Mouse (Mus musculus): ENCODE measurements around the gene Gm17571. TPM values are rescaled to one million over a fixed set of nuclear protein-coding genes. Genes with fewer than 3 reads are reported as not detected.

The Gm17571 gene
- total and polyA plus RNA-seq, 3 experiments, result not detected

DNA sequence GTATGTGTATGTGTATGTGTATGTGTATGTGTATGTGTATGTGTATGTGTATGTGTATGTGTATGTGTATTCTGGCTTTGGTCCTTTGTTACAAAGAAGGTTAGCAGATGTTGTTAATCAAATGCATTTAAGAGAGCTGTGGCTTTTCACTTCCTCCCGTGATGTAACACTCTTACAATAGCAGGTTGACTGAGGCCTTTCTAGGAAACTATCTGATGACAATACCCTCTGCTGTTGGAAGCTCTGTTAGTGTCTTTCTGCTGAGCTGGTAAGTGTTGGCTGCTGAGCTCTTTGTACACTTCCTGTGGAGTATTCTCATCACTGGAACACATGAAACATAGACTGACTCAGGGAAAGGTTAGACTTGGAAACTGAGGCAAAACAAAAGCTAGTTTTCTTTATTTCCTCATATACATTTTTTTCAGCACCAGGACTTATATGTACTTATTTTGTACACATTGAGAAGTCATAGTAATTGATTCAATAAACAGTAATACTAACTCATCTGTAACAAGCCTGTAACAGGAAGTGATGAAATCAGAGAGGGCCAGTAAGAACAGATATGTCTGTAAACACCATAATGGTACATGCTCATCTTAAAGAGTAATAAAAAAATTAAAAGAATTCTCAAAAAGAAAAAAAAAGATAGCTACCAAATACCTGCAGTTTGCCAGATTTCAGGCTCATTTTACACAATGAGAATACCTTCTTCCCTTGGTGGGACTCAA lies 2.9 kb downstream of the Gm17571 start:
- Histone ChIP-seq H3K36me3 (replicated peaks in 1 of 2; ENCODE audit: control insufficient read depth in 1 of 2, insufficient read depth in 1 of 2, low read length in 1 of 2) (peaks cover 2 to 9% of the 10 kb centered on the region in 2 experiments), H3K9ac (ENCODE audit: insufficient read depth, low read depth) (no peak overlapping the region), H3K4me3 (replicated peaks in 1 of 3; ENCODE audit: low read depth in 2 of 3, low read length in 2 of 3, poor library complexity in 1 of 3) (no peak overlapping the region), H3K27ac (ENCODE audit: insufficient read depth, low read depth) (peak overlapping the region; percentile 64), H3K27me3 (replicated peaks) (no peaks in the 10 kb centered on the region), H3K4me1 (ENCODE audit: control insufficient read depth in 1 of 2, insufficient read depth in 2 of 2) (peaks cover 24 to 29% of the 10 kb centered on the region in 2 experiments), H3K79me2 (replicated peaks; ENCODE audit: control insufficient read depth, extremely low read depth, insufficient read depth, poor library complexity, severe bottlenecking) (no peaks in the 10 kb centered on the region), H3K4me2 (ENCODE audit: insufficient read depth, low read depth, poor library complexity, severe bottlenecking) (0 out of 2 replicates have a peak overlapping the region, but pooled peaks have one; percentile 29), H3K9me3 (replicated peaks; ENCODE audit: low read length) (no peaks in the 10 kb centered on the region)
- dilution Hi-C loops (cut with MboI; ENCODE audit: extremely low pct_ligation_motif_present, extremely low pct_unique_long_range_greater_than_20kb, low sequenced_read_pairs) (no loop called here), in situ Hi-C loops (cut with MboI; ENCODE audit: low pct_ligation_motif_present, low pct_unique_long_range_greater_than_20kb, low sequenced_read_pairs) (no loop called here)
- peak; percentile 70 for DNase-seq (ENCODE audit: extremely low read depth)
- TF ChIP-seq JUND (conservative IDR thresholded peaks at IDR 0.05; ENCODE audit: low read depth, low read length) (peak; percentile 71; the same call in 1 of the 2 replicates), IRF4 (IDR thresholded peaks at IDR 0.05; ENCODE audit: low read depth, low read length) (peak; percentile 61; the same call in 1 of the 2 replicates), CHD2 (IDR thresholded peaks at IDR 0.05; ENCODE audit: low read length) (no peak), ETS1 (conservative IDR thresholded peaks at IDR 0.05; ENCODE audit: low read depth, low read length) (peak; percentile 61; the same call in 1 of the 2 replicates), RAD21 (IDR thresholded peaks at IDR 0.05; ENCODE audit: low read depth, low read length) (no peak), NRF1 (IDR thresholded peaks at IDR 0.05; ENCODE audit: low read depth, low read length) (no peak), NELFE (IDR thresholded peaks at IDR 0.05; ENCODE audit: low read depth, low read length) (no peak), EP300 (IDR thresholded peaks at IDR 0.05; ENCODE audit: low read length) (peak; percentile 51), E2F4 (IDR thresholded peaks at IDR 0.05; ENCODE audit: insufficient replicate concordance, low read depth, low read length) (no peak), JUN (IDR thresholded peaks at IDR 0.05; ENCODE audit: insufficient read depth, low read depth, low read length) (peak; percentile 67; the same call in 1 of the 2 replicates), MEF2A (IDR thresholded peaks at IDR 0.05; ENCODE audit: borderline replicate concordance, low read depth, low read length) (peak; percentile 88; the same call in 1 of the 2 replicates), BHLHE40 (IDR thresholded peaks at IDR 0.05; ENCODE audit: low read depth, low read length) (no peak; the same call in 1 of the 2 replicates)

- Histone ChIP-seq H3K9me3 (replicated peaks; ENCODE audit: low read length) (peaks cover 3% of the 10 kb centered on the region), H3K27ac (ENCODE audit: insufficient read depth, low read depth) (no peak overlapping the region), H3K36me3 (replicated peaks in 1 of 2; ENCODE audit: control insufficient read depth in 1 of 2, insufficient read depth in 1 of 2, low read length in 1 of 2) (peaks cover 2 to 13% of the 10 kb centered on the region in 2 experiments), H3K9ac (ENCODE audit: insufficient read depth, low read depth) (no peak overlapping the region), H3K27me3 (replicated peaks) (no peaks in the 10 kb centered on the region), H3K4me3 (replicated peaks in 1 of 3; ENCODE audit: low read depth in 2 of 3, low read length in 2 of 3, poor library complexity in 1 of 3) (no peak overlapping the region), H3K4me2 (ENCODE audit: insufficient read depth, low read depth, poor library complexity, severe bottlenecking) (no peak overlapping the region), H3K4me1 (ENCODE audit: control insufficient read depth in 1 of 2, insufficient read depth in 2 of 2) (peaks cover 24 to 29% of the 10 kb centered on the region in 2 experiments), H3K79me2 (replicated peaks; ENCODE audit: control insufficient read depth, extremely low read depth, insufficient read depth, poor library complexity, severe bottlenecking) (no peaks in the 10 kb centered on the region)
- in situ Hi-C loops (cut with MboI; ENCODE audit: low pct_ligation_motif_present, low pct_unique_long_range_greater_than_20kb, low sequenced_read_pairs), result no loop called here
- dilution Hi-C loops (cut with MboI; ENCODE audit: extremely low pct_ligation_motif_present, extremely low pct_unique_long_range_greater_than_20kb, low sequenced_read_pairs), result no loop called here
- DNase-seq (ENCODE audit: extremely low read depth), result no peak
- TF ChIP-seq EP300 (IDR thresholded peaks at IDR 0.05; ENCODE audit: low read length) (no peak), USF1 (IDR thresholded peaks at IDR 0.05; ENCODE audit: low read depth, low read length) (no peak), JUND (conservative IDR thresholded peaks at IDR 0.05; ENCODE audit: low read depth, low read length) (no peak), IRF4 (IDR thresholded peaks at IDR 0.05; ENCODE audit: low read depth, low read length) (no peak), BHLHE40 (IDR thresholded peaks at IDR 0.05; ENCODE audit: low read depth, low read length) (no peak), ZKSCAN1 (IDR thresholded peaks at IDR 0.05; ENCODE audit: borderline replicate concordance, low read depth, low read length) (no peak), CHD2 (IDR thresholded peaks at IDR 0.05; ENCODE audit: low read length) (no peak), POLR2AphosphoS2 (IDR thresholded peaks at IDR 0.05; ENCODE audit: low read depth, low read length) (no peak), POLR2A (IDR thresholded peaks at IDR 0.05; ENCODE audit: low read depth, low read length) (no peak), CTCF (conservative IDR thresholded peaks at IDR 0.05 in 1 of 2, IDR thresholded peaks at IDR 0.05 in 1 of 2; ENCODE audit: low read depth in 2 of 2, low read length in 2 of 2) (no peak), KAT2A (IDR thresholded peaks at IDR 0.05; ENCODE audit: insufficient replicate concordance, low read length) (no peak), MXI1 (IDR thresholded peaks at IDR 0.05; ENCODE audit: low read depth, low read length) (no peak), SMC3 (IDR thresholded peaks at IDR 0.05; ENCODE audit: low read depth, low read length) (no peak), UBTF (IDR thresholded peaks at IDR 0.05; ENCODE audit: low read depth, low read length) (no peak), MAZ (IDR thresholded peaks at IDR 0.05; ENCODE audit: low read depth, low read length) (no peak), ZNF384 (IDR thresholded peaks at IDR 0.05; ENCODE audit: low read depth, low read length) (no peak), USF2 (conservative IDR thresholded peaks at IDR 0.05; ENCODE audit: low read depth, low read length) (no peak)
Observed at GRCm38 (mm10) chr9:13442012-13442735, 4.4 kb downstream of the Gm17571 start.
